ENCODE assay signal across 21 mouse cellular contexts in genomic region chr9:14623928-14624327, GRCm38 (mm10). TPM values are rescaled to one million over a fixed set of nuclear protein-coding genes. Genes with fewer than 3 reads are reported as not detected.
A peak's percentile ranks its signal among the peaks of the same experiment; 100 is the strongest.
DNase-seq lines count a peak whose midpoint lies in the region; ATAC-seq and TF ChIP-seq lines count a peak whose summit lies in the region.
"Had no signal": no experiment of that assay in that cellular context is flagged by ENCODE, and none has a peak within 500 bp of the region (broad histone marks: within the 10 kb centered on the region; RNA-seq: fewer than 3 reads in every experiment).

No protein-coding gene starts in this region.

- H3K4me2 ChIP-seq in lung, embryonic 14.5 days = no peak overlapping the region
- H3K4me2 ChIP-seq: embryonic facial prominence, embryonic 13.5 days; forebrain, embryonic 15.5 days; heart, embryonic 13.5 days; hindbrain, embryonic 13.5 days; intestine, embryonic 15.5 days had no signal

- 57% methylated on average over 4 of the region's 4 CpGs for WGBS in heart, adult 2 months
- 36% methylated on average over 4 of the region's 4 CpGs for WGBS in lung, embryonic 14.5 days

- H3K9me3 ChIP-seq in lung, embryonic 14.5 days (ENCODE audit: low read depth, low read length) = no peaks in the 10 kb centered on the region
- H3K9me3 ChIP-seq: embryonic facial prominence, embryonic 13.5 days; forebrain, embryonic 15.5 days; heart, embryonic 10.5 days; heart, embryonic 13.5 days; hindbrain, embryonic 10.5 days; hindbrain, embryonic 13.5 days; intestine, embryonic 15.5 days had no signal

- peak; percentile 42; the same call in 1 of the 2 replicates for ATAC-seq in lung, embryonic 14.5 days (ENCODE audit: insufficient read depth)
- ATAC-seq: CD4-positive, CD25-positive, alpha-beta regulatory T cell, adult 4 months; forebrain, embryonic 15.5 days; hindbrain, embryonic 16.5 days; intestine, embryonic 15.5 days had no signal

- H3K27me3 ChIP-seq in heart, adult 2 months (ENCODE audit: control insufficient read depth, insufficient read depth, low read length) = no peaks in the 10 kb centered on the region
- H3K27me3 ChIP-seq in lung, embryonic 14.5 days (ENCODE audit: insufficient read depth, low read length) = no peaks in the 10 kb centered on the region
- H3K27me3 ChIP-seq: embryonic facial prominence, embryonic 13.5 days; forebrain, embryonic 15.5 days; heart, embryonic 13.5 days; hindbrain, embryonic 13.5 days; intestine, embryonic 15.5 days had no signal

- H3K36me3 ChIP-seq in heart, adult 2 months (ENCODE audit: control insufficient read depth, insufficient read depth, low read length) = peaks cover 6% of the 10 kb centered on the region
- H3K36me3 ChIP-seq in lung, embryonic 14.5 days (ENCODE audit: insufficient read depth) = no peaks in the 10 kb centered on the region
- H3K36me3 ChIP-seq: embryonic facial prominence, embryonic 13.5 days; forebrain, embryonic 15.5 days; heart, embryonic 10.5 days; heart, embryonic 13.5 days; hindbrain, embryonic 10.5 days; hindbrain, embryonic 13.5 days; intestine, embryonic 15.5 days had no signal

- no peak for DNase-seq in heart, adult 2 months
- DNase-seq in heart, postnatal 36 days = no peak
- DNase-seq in lung, embryonic 14.5 days = peak; percentile 44
- DNase-seq in lung, postnatal 4 days = no peak
- peak; percentile 26 for DNase-seq in lung, postnatal 36 days
- DNase-seq in lung, adult 18-20 months = no peak
- DNase-seq: adrenal gland, adult 2 months; adrenal gland, postnatal 14 days; cerebellum, adult 11 months; cerebellum, adult 2 months; cerebellum, adult 9-11 months; cerebellum, postnatal 25 days had no signal

- no peak overlapping the region for H3K9ac ChIP-seq in heart, adult 2 months (ENCODE audit: low read depth, low read length)
- no peak overlapping the region for H3K9ac ChIP-seq in lung, embryonic 14.5 days
- H3K9ac ChIP-seq: embryonic facial prominence, embryonic 13.5 days; forebrain, embryonic 15.5 days; heart, embryonic 13.5 days; hindbrain, embryonic 13.5 days; intestine, embryonic 15.5 days had no signal

- H3K4me1 ChIP-seq in heart, adult 2 months (ENCODE audit: control insufficient read depth, insufficient read depth, low read length) = peaks cover 16% of the 10 kb centered on the region
- peaks cover 7% of the 10 kb centered on the region for H3K4me1 ChIP-seq in lung, embryonic 14.5 days (ENCODE audit: insufficient read depth)
- H3K4me1 ChIP-seq: forebrain, embryonic 15.5 days; hindbrain, embryonic 13.5 days had no signal

- H3K79me2 ChIP-seq in heart, adult 2 months (replicated peaks; ENCODE audit: control insufficient read depth, insufficient read depth, low read length) = no peaks in the 10 kb centered on the region

- TF ChIP-seq EP300 in heart, adult 2 months (IDR thresholded peaks at IDR 0.05; ENCODE audit: insufficient read depth, low read depth, low read length) = no peak

- no peak overlapping the region for H3K4me3 ChIP-seq in heart, adult 2 months
- H3K4me3 ChIP-seq in lung, embryonic 14.5 days (ENCODE audit: low read depth, low read length) = no peak overlapping the region
- H3K4me3 ChIP-seq: embryonic facial prominence, embryonic 13.5 days; forebrain, embryonic 15.5 days; heart, embryonic 10.5 days; heart, embryonic 13.5 days; hindbrain, embryonic 10.5 days; hindbrain, embryonic 13.5 days; intestine, embryonic 15.5 days had no signal

- TF ChIP-seq CTCF in heart, adult 2 months (IDR thresholded peaks at IDR 0.05) = no peak
- no peak for TF ChIP-seq CTCF in lung, embryonic 14.5 days (IDR thresholded peaks at IDR 0.05; ENCODE audit: low read depth)

- no peak for TF ChIP-seq POLR2A in heart, adult 2 months (IDR thresholded peaks at IDR 0.05; ENCODE audit: insufficient read depth, low read depth, low read length)

- peak overlapping the region; percentile 65 for H3K27ac ChIP-seq in heart, adult 2 months
- no peak overlapping the region for H3K27ac ChIP-seq in lung, embryonic 14.5 days (ENCODE audit: low read depth)
- H3K27ac ChIP-seq: forebrain, embryonic 15.5 days; heart, embryonic 10.5 days; hindbrain, embryonic 10.5 days; hindbrain, embryonic 13.5 days; intestine, embryonic 15.5 days had no signal

- intact Hi-C loops in heart, adult 2 months (cut with DNase I) = loop anchor here (2.0 kb wide), 1 partner anchor 17 kb away; no protein-coding TSS in a partner anchor
- intact Hi-C loops in heart, postnatal 36 days (cut with DNase I) = no loop called here

RNA-seq across cellular contexts. Expression of gene Amotl1, which starts 20.9 kb away (rescaled TPM):
- 10 to 100 TPM; 58.3 to 59.5 TPM for total RNA-seq in heart, adult 2 months (2021)
- 27.4 and 41.1 TPM in 2 replicates for polyA plus RNA-seq in heart, adult 2 months (2012; rRNA removed)
- 10 to 100 TPM; 52.8 to 58.6 TPM for total RNA-seq in heart, postnatal 36 days (2021)
- 26.4 and 29.6 TPM in 2 replicates for polyA plus RNA-seq in lung, embryonic 14.5 days (2014; fragmentation: Nextera tagmentation; extraction: Ambion mirVana)

Comparison
In these comparisons a context has a peak if more than half of its experiments do, and no peak if none do; other contexts are left out.
1. DNase-seq: peak in lung, embryonic 14.5 days (single experiment) and lung, postnatal 36 days (single experiment); none in heart, adult 2 months (0 of 2), heart, postnatal 36 days (0 of 2), lung, postnatal 4 days (0 of 2) and lung, adult 18-20 months (0 of 2).